Mouse (Mus musculus): ENCODE data around the gene Smug1.

GRCm38 (mm10) chr15:103187803-103188202, 20.9 kb upstream of the Smug1 start:
- TF ChIP-seq CTCF (IDR thresholded peaks at IDR 0.05; ENCODE audit: low read depth) (no peak), EP300 (optimal IDR thresholded peaks at IDR 0.05) (no peak)

All from stomach, postnatal 0 days (tissue).